Mouse (Mus musculus): ENCODE results near the gene Ptprh. TPM values are rescaled to one million over a fixed set of nuclear protein-coding genes. Genes with fewer than 3 reads are reported as not detected.

Gene Ptprh
- polyA plus RNA-seq, 1 experiment from 2014 or later = not detected

- no peak overlapping the region for H3K4me2 ChIP-seq (ENCODE audit: low read length)
- 65% methylated on average over 3 of the region's 4 CpGs for WGBS
- no peak overlapping the region for H3K27ac ChIP-seq (replicated peaks in 1 of 2; ENCODE audit: control insufficient read depth in 1 of 2, insufficient read depth in 1 of 2, low read depth in 2 of 2, low read length in 2 of 2)
- ATAC-seq (ENCODE audit: insufficient number of reproducible peaks, insufficient read depth, low FRiP score, low read depth) = no peak
- no peaks in the 10 kb centered on the region for H3K9me3 ChIP-seq (ENCODE audit: control insufficient read depth, low read length)
- H3K4me3 ChIP-seq (ENCODE audit: control insufficient read depth in 1 of 2, insufficient read depth in 1 of 2, low read depth in 1 of 2, low read length in 2 of 2) = no peak overlapping the region
- H3K4me1 ChIP-seq (ENCODE audit: control insufficient read depth in 2 of 2, insufficient read depth in 2 of 2, low read length in 2 of 2) = peaks cover 28 to 34% of the 10 kb centered on the region in 2 experiments
- H3K36me3 ChIP-seq (ENCODE audit: control insufficient read depth, insufficient read depth, low read length) = peaks cover 32% of the 10 kb centered on the region
- H3K27me3 ChIP-seq (ENCODE audit: control insufficient read depth, insufficient read depth, low read length) = no peaks in the 10 kb centered on the region
- no peak overlapping the region for H3K9ac ChIP-seq (ENCODE audit: low read length)
Measured at GRCm38 (mm10) chr7:4507220-4507619, 96.6 kb downstream of the Ptprh start.

GRCm38 (mm10) chr7:4504646-4505435, 99.0 kb downstream of the Ptprh start:
- 39% methylated on average over 11 of the region's 11 CpGs for WGBS
- peak overlapping the region; percentile 49 to 61; a peak in 3 of 4 replicates for H3K27ac ChIP-seq (replicated peaks in 1 of 2; ENCODE audit: control insufficient read depth in 1 of 2, insufficient read depth in 1 of 2, low read depth in 2 of 2, low read length in 2 of 2)

GRCm38 (mm10) chr7:4503858-4504257, 100.0 kb downstream of the Ptprh start:
- H3K27ac ChIP-seq (replicated peaks in 1 of 2; ENCODE audit: control insufficient read depth in 1 of 2, insufficient read depth in 1 of 2, low read depth in 2 of 2, low read length in 2 of 2) = peak overlapping the region; percentile 49 to 61; a peak in 1 of 4 replicates
- WGBS = 78% methylated on average over 5 of the region's 5 CpGs
- ATAC-seq (ENCODE audit: insufficient number of reproducible peaks, insufficient read depth, low FRiP score, low read depth) = no peak
- H3K4me2 ChIP-seq (ENCODE audit: low read length) = no peak overlapping the region
- no peaks in the 10 kb centered on the region for H3K27me3 ChIP-seq (ENCODE audit: control insufficient read depth, insufficient read depth, low read length)
- H3K9me3 ChIP-seq (ENCODE audit: control insufficient read depth, low read length) = no peaks in the 10 kb centered on the region
- peaks cover 37% of the 10 kb centered on the region for H3K36me3 ChIP-seq (ENCODE audit: control insufficient read depth, insufficient read depth, low read length)
- H3K9ac ChIP-seq (ENCODE audit: low read length) = no peak overlapping the region
- H3K4me3 ChIP-seq (ENCODE audit: control insufficient read depth in 1 of 2, insufficient read depth in 1 of 2, low read depth in 1 of 2, low read length in 2 of 2) = no peak overlapping the region
- peaks cover 15 to 23% of the 10 kb centered on the region in 2 experiments for H3K4me1 ChIP-seq (ENCODE audit: control insufficient read depth in 2 of 2, insufficient read depth in 2 of 2, low read length in 2 of 2)

More at GRCm38 (mm10) chr7:4504646-4505435, 99.0 kb downstream of the Ptprh start:
- no peak overlapping the region for H3K4me2 ChIP-seq (ENCODE audit: low read length)
- peaks cover 10 to 21% of the 10 kb centered on the region in 2 experiments for H3K4me1 ChIP-seq (ENCODE audit: control insufficient read depth in 2 of 2, insufficient read depth in 2 of 2, low read length in 2 of 2)
- no peaks in the 10 kb centered on the region for H3K27me3 ChIP-seq (ENCODE audit: control insufficient read depth, insufficient read depth, low read length)
- ATAC-seq (ENCODE audit: insufficient number of reproducible peaks, insufficient read depth, low FRiP score, low read depth) = no peak
- H3K9ac ChIP-seq (ENCODE audit: low read length) = no peak overlapping the region
- H3K4me3 ChIP-seq (ENCODE audit: control insufficient read depth in 1 of 2, insufficient read depth in 1 of 2, low read depth in 1 of 2, low read length in 2 of 2) = no peak overlapping the region
- H3K36me3 ChIP-seq (ENCODE audit: control insufficient read depth, insufficient read depth, low read length) = peaks cover 32% of the 10 kb centered on the region
- H3K9me3 ChIP-seq (ENCODE audit: control insufficient read depth, low read length) = no peaks in the 10 kb centered on the region

DNA sequence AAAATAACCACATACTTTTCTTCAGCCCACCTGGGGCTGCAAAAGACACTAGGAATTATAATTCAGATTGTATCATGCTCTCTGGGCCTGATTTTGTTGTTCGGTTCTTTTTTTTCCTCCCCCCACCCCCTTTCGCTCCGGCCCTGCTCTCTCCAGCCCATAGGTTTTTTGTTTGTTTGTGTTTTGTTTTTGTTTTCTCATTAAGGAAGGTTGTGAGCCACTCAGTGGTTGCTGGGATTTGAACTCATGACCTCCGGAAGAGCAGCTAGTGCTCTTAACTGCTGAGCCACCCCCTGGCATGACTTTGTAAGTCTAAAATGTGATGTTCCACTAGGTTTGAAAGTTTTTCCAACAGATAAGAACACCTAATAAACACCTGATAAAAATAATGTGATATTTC, 100.7 kb downstream of the Ptprh start:
- H3K4me1 ChIP-seq (ENCODE audit: control insufficient read depth in 2 of 2, insufficient read depth in 2 of 2, low read length in 2 of 2) = peaks cover 17 to 27% of the 10 kb centered on the region in 2 experiments
- H3K4me3 ChIP-seq (ENCODE audit: control insufficient read depth in 1 of 2, insufficient read depth in 1 of 2, low read depth in 1 of 2, low read length in 2 of 2) = no peak overlapping the region
- peak overlapping the region in 1 of 2 experiments; percentile 94; a peak in 1 of 4 replicates for H3K27ac ChIP-seq (replicated peaks in 1 of 2; ENCODE audit: control insufficient read depth in 1 of 2, insufficient read depth in 1 of 2, low read depth in 2 of 2, low read length in 2 of 2)
- H3K27me3 ChIP-seq (ENCODE audit: control insufficient read depth, insufficient read depth, low read length) = no peaks in the 10 kb centered on the region
- no peak overlapping the region for H3K9ac ChIP-seq (ENCODE audit: low read length)
- ATAC-seq (ENCODE audit: insufficient number of reproducible peaks, insufficient read depth, low FRiP score, low read depth) = no peak
- no peaks in the 10 kb centered on the region for H3K9me3 ChIP-seq (ENCODE audit: control insufficient read depth, low read length)
- peaks cover 34% of the 10 kb centered on the region for H3K36me3 ChIP-seq (ENCODE audit: control insufficient read depth, insufficient read depth, low read length)
- WGBS = 74% methylated on average over 4 of the region's 4 CpGs
- H3K4me2 ChIP-seq (ENCODE audit: low read length) = no peak overlapping the region

- no peaks in the 10 kb centered on the region for H3K9me3 ChIP-seq (ENCODE audit: control insufficient read depth, low read length)
- H3K4me2 ChIP-seq (ENCODE audit: low read length) = peak overlapping the region; percentile 90
- peak overlapping the region; percentile 94 to 98; a peak in 3 of 4 replicates for H3K27ac ChIP-seq (replicated peaks in 1 of 2; ENCODE audit: control insufficient read depth in 1 of 2, insufficient read depth in 1 of 2, low read depth in 2 of 2, low read length in 2 of 2)
- peak overlapping the region; percentile 84 to 88 for H3K4me3 ChIP-seq (ENCODE audit: control insufficient read depth in 1 of 2, insufficient read depth in 1 of 2, low read depth in 1 of 2, low read length in 2 of 2)
- no peaks in the 10 kb centered on the region for H3K27me3 ChIP-seq (ENCODE audit: control insufficient read depth, insufficient read depth, low read length)
- H3K9ac ChIP-seq (ENCODE audit: low read length) = peak overlapping the region; percentile 96; the same call in 1 of the 2 replicates
- peaks cover 34% of the 10 kb centered on the region for H3K36me3 ChIP-seq (ENCODE audit: control insufficient read depth, insufficient read depth, low read length)
- ATAC-seq (ENCODE audit: insufficient number of reproducible peaks, insufficient read depth, low FRiP score, low read depth) = no peak
- H3K4me1 ChIP-seq (ENCODE audit: control insufficient read depth in 2 of 2, insufficient read depth in 2 of 2, low read length in 2 of 2) = peaks cover 22 to 33% of the 10 kb centered on the region in 2 experiments
- 8% methylated on average over 14 of the region's 14 CpGs for WGBS
Measured at GRCm38 (mm10) chr7:4502421-4503090, 101.3 kb downstream of the Ptprh start.

- peak within 1 kb of the TSS; percentile 84 to 88 for H3K4me3 ChIP-seq (ENCODE audit: control insufficient read depth in 1 of 2, insufficient read depth in 1 of 2, low read depth in 1 of 2, low read length in 2 of 2)
- H3K27me3 ChIP-seq (ENCODE audit: control insufficient read depth, insufficient read depth, low read length) = no peaks in the 10 kb centered on the region
- H3K36me3 ChIP-seq (ENCODE audit: control insufficient read depth, insufficient read depth, low read length) = peaks cover 39% of the 10 kb centered on the region
- peaks cover 26 to 37% of the 10 kb centered on the region in 2 experiments for H3K4me1 ChIP-seq (ENCODE audit: control insufficient read depth in 2 of 2, insufficient read depth in 2 of 2, low read length in 2 of 2)
- no peaks in the 10 kb centered on the region for H3K9me3 ChIP-seq (ENCODE audit: control insufficient read depth, low read length)
- ATAC-seq (ENCODE audit: insufficient number of reproducible peaks, insufficient read depth, low FRiP score, low read depth) = peak; percentile 90
- peak within 1 kb of the TSS; percentile 90 for H3K4me2 ChIP-seq (ENCODE audit: low read length)
- peak within 1 kb of the TSS; percentile 96 for H3K9ac ChIP-seq (ENCODE audit: low read length)
- peak within 1 kb of the TSS; percentile 94 to 98 for H3K27ac ChIP-seq (replicated peaks in 1 of 2; ENCODE audit: control insufficient read depth in 1 of 2, insufficient read depth in 1 of 2, low read depth in 2 of 2, low read length in 2 of 2)
- WGBS = under 1% methylated on average over 61 of the region's 62 CpGs
Measured at GRCm38 (mm10) chr7:4501558-4502397, 102.1 kb downstream of the Ptprh start, which contains the start of gene Ppp1r12c. Gene Ppp1r12c (minus strand): TSS chr7:4501680.

DNA sequence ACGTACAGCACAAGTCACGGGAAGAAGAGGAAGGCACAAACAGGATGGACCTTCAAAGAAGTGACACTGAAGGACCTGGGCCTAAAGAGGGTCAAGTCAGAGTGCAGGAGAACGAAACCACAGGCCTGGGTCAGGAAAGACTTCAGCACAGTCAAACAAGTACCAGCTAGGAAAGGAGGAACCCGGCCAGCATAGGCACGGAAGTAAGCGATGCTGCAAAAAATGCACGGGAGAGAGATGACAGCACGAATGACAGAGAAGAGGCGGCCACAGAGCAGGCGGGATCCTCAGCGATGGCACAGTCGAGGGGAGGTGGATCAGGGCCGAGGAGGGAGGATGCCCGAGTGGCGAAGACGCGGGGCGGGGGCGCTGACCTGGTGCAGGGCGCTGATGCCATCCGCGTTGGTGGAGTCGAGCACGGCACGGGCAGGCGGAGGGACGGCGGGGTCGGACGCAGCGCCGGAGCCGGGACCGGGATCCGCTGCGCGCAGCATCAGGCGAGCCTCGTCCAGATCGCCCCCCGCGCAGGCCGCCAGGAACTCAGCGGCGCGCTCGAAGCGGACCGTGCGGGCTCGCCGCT, 102.9 kb downstream of the Ptprh start:
- ATAC-seq (ENCODE audit: insufficient number of reproducible peaks, insufficient read depth, low FRiP score, low read depth) = peak; percentile 33
- Histone ChIP-seq H3K27me3 (ENCODE audit: control insufficient read depth, insufficient read depth, low read length) (no peaks in the 10 kb centered on the region), H3K4me2 (ENCODE audit: low read length) (peak overlapping the region; percentile 90), H3K4me1 (ENCODE audit: control insufficient read depth in 2 of 2, insufficient read depth in 2 of 2, low read length in 2 of 2) (peaks cover 26 to 37% of the 10 kb centered on the region in 2 experiments), H3K9me3 (ENCODE audit: control insufficient read depth, low read length) (no peaks in the 10 kb centered on the region), H3K27ac (replicated peaks in 1 of 2; ENCODE audit: control insufficient read depth in 1 of 2, insufficient read depth in 1 of 2, low read depth in 2 of 2, low read length in 2 of 2) (peak overlapping the region; percentile 60 to 94), H3K36me3 (ENCODE audit: control insufficient read depth, insufficient read depth, low read length) (peaks cover 45% of the 10 kb centered on the region), H3K4me3 (ENCODE audit: control insufficient read depth in 1 of 2, insufficient read depth in 1 of 2, low read depth in 1 of 2, low read length in 2 of 2) (peak overlapping the region; percentile 84 to 88), H3K9ac (ENCODE audit: low read length) (peak overlapping the region; percentile 96)
- WGBS = under 1% methylated on average over 40 of the region's 52 CpGs

All from heart, embryonic 14.5 days (tissue).